Mouse (Mus musculus) midbrain, embryonic 13.5 days (tissue): ENCODE measurements around the gene Pelp1. TPM values are rescaled to one million over a fixed set of nuclear protein-coding genes. Genes with fewer than 3 reads are reported as not detected.
"Not testable (repeated sequence)": the region's sequence is repeated elsewhere in the genome, so short reads cannot be mapped to it uniquely, and the experiment has no call there.

Experiments
- ATAC-seq: fragments of 200-750 bp; cut with Nextera tagmentation; 2 replicates; pipeline ENCODE4 v1.8.0; 2017; ENCODE audit warnings: mild to moderate bottlenecking, moderate TSS enrichment, moderate library complexity
- H3K27ac ChIP-seq: fragments of 300-500 bp; sonication (generic); 2 replicates; pipeline ENCODE4 v1.5.1; 2015; ENCODE audit warnings: inconsistent platforms, mild to moderate bottlenecking, moderate library complexity
- H3K27me3 ChIP-seq: fragments of 300-500 bp; sonication (generic); 2 replicates; pipeline ENCODE4 v1.6.1; 2015; ENCODE audit warnings: mild to moderate bottlenecking, inconsistent platforms
- H3K36me3 ChIP-seq: fragments of 300-500 bp; sonication (generic); 2 replicates; pipeline ENCODE4 v1.6.1; 2015; ENCODE audit warnings: mild to moderate bottlenecking, inconsistent platforms
- H3K4me1 ChIP-seq: fragments of 300-500 bp; sonication (generic); replicated peaks from 2 replicates; pipeline ENCODE4 v1.6.1; 2015; ENCODE audit warnings: inconsistent platforms
- H3K4me2 ChIP-seq: fragments of 300-500 bp; sonication (generic); replicated peaks from 2 replicates; pipeline ENCODE4 v1.6.1; 2015; ENCODE audit warnings: moderate library complexity, mild to moderate bottlenecking, inconsistent platforms
- H3K4me3 ChIP-seq: fragments of 300-500 bp; sonication (generic); replicated peaks from 2 replicates; pipeline ENCODE4 v1.5.1; 2015; ENCODE audit warnings: mild to moderate bottlenecking, inconsistent platforms
- H3K9ac ChIP-seq: fragments of 300-500 bp; sonication (generic); replicated peaks from 2 replicates; pipeline ENCODE4 v1.6.1; 2015; ENCODE audit warnings: mild to moderate bottlenecking, inconsistent platforms
- H3K9me3 ChIP-seq: fragments of 300-500 bp; sonication (generic); 2 replicates; pipeline ENCODE4 v1.6.1; 2016; ENCODE audit warnings: mild to moderate bottlenecking, inconsistent platforms
- WGBS: fragments of 180-500 bp; shearing (Covaris S2); methylation state at CpG from one replicate; pipeline ENCODE4 v1.1.7; 2015; 5-methylcytosine and 5-hydroxymethylcytosine counted together
- polyA plus RNA-seq: library from polyadenylated mRNA; unstranded; fragments of >200 nt; fragmentation: Nextera tagmentation; extraction: Ambion mirVana; gene quantifications from 2 replicates; pipeline ENCODE4 v1.2.1, GENCODE M21; 2015

Pelp1 gene
- polyA plus RNA-seq, 1 experiment from 2014 or later = 34.1 TPM

GRCm38 (mm10) chr11:70438728-70439374 is 29.0 kb upstream of the Pelp1 start:
- no peak for ATAC-seq
- Histone ChIP-seq H3K27me3 (no peaks in the 10 kb centered on the region), H3K9me3 (no peaks in the 10 kb centered on the region), H3K9ac (no peak overlapping the region), H3K4me1 (peaks cover 14% of the 10 kb centered on the region), H3K27ac (no peak overlapping the region), H3K4me3 (no peak overlapping the region), H3K36me3 (peaks cover 67% of the 10 kb centered on the region), H3K4me2 (no peak overlapping the region)
- WGBS = 90% methylated on average over 7 of the region's 7 CpGs

DNA sequence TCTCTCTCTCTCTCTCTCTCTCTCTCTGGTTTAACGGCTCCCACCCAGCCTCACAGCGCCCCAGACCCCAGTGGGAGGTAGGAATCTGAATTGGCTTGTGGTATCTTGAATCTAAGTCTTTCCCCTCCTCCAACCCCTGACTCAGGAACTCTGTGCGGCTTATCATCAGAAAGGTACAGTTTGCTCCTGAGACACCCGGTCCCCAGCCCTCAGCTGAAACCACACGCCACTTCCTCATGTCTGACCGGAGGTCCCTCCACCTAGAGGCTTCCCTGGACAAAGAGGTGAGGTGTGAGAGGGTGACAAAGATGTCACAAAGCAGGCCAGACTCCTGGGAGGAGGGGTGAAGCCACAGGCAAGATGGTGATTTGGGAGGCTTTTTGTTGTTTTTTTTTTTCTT is 27.6 kb upstream of the Pelp1 start:
- Histone ChIP-seq H3K27me3 (no peaks in the 10 kb centered on the region), H3K9ac (no peak overlapping the region), H3K9me3 (no peaks in the 10 kb centered on the region), H3K4me3 (no peak overlapping the region), H3K4me1 (peaks cover 24% of the 10 kb centered on the region), H3K36me3 (peaks cover 67% of the 10 kb centered on the region), H3K4me2 (no peak overlapping the region), H3K27ac (no peak overlapping the region)
- WGBS = 91% methylated on average over 6 of the region's 6 CpGs
- ATAC-seq = no peak

DNA sequence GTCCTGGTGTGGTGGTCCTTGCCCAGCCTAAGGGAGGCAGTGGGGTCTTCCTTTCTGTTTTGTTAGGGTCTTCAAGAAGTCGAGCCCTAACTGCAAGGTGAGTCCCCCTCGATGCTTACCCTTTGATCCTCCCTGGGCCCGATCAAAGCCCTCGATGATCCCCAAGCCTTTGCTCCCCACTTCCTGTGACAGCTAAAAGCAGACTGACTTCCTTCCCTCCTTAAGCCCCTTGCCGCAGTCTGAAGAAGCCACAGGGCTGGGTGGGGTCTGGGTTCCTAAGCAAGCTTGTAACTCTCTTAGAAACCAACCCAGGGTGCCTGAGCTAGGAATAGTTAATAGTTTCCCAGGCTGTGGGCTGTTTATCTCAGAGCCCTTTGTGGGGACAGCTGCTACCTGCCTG is 25.6 kb upstream of the Pelp1 start:
- peaks cover 36% of the 10 kb centered on the region for H3K4me1 ChIP-seq
- H3K9me3 ChIP-seq = no peaks in the 10 kb centered on the region
- no peak overlapping the region for H3K4me3 ChIP-seq
- no peaks in the 10 kb centered on the region for H3K27me3 ChIP-seq
- ATAC-seq = no peak
- H3K36me3 ChIP-seq = peaks cover 51% of the 10 kb centered on the region
- no peak overlapping the region for H3K27ac ChIP-seq
- WGBS = 86% methylated on average over 5 of the region's 5 CpGs
- no peak overlapping the region for H3K9ac ChIP-seq
- H3K4me2 ChIP-seq = no peak overlapping the region

- H3K27me3 ChIP-seq = no peaks in the 10 kb centered on the region
- no peak for ATAC-seq
- H3K9ac ChIP-seq = peak overlapping the region; percentile 91
- peaks cover 36% of the 10 kb centered on the region for H3K36me3 ChIP-seq
- 86% methylated on average over 3 of the region's 3 CpGs for WGBS
- H3K4me3 ChIP-seq = peak overlapping the region; percentile 66
- H3K9me3 ChIP-seq = no peaks in the 10 kb centered on the region
- peak overlapping the region; percentile 79 for H3K4me2 ChIP-seq
- H3K4me1 ChIP-seq = peaks cover 36% of the 10 kb centered on the region
- no peak overlapping the region for H3K27ac ChIP-seq
Observed at GRCm38 (mm10) chr11:70433951-70434350, 24.1 kb upstream of the Pelp1 start.

DNA sequence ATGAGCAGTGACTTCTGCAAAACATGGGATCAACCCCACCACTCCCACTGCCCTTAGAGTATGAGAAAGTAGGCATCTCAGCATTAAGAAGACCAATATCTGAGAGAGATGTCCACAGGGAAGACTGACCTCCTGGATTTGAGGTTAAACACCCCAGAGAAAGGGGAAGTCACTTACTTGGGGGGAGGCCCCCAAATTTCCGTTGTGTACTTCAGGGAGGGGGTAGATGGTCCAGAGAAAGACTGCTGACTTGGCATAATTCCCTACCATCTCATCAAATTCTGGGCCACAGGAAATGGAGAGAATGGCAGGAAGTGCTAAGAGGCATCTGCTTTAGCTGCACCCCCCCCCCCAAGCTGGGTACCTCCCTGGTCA is 23.7 kb upstream of the Pelp1 start:
- no peaks in the 10 kb centered on the region for H3K9me3 ChIP-seq
- peak overlapping the region; percentile 91 for H3K9ac ChIP-seq
- peaks cover 32% of the 10 kb centered on the region for H3K36me3 ChIP-seq
- peaks cover 36% of the 10 kb centered on the region for H3K4me1 ChIP-seq
- no peaks in the 10 kb centered on the region for H3K27me3 ChIP-seq
- peak overlapping the region; percentile 79 for H3K4me2 ChIP-seq
- H3K4me3 ChIP-seq = peak overlapping the region; percentile 66
- no peak for ATAC-seq
- 68% methylated on average over 1 of the region's 1 CpGs for WGBS
- no peak overlapping the region for H3K27ac ChIP-seq

DNA sequence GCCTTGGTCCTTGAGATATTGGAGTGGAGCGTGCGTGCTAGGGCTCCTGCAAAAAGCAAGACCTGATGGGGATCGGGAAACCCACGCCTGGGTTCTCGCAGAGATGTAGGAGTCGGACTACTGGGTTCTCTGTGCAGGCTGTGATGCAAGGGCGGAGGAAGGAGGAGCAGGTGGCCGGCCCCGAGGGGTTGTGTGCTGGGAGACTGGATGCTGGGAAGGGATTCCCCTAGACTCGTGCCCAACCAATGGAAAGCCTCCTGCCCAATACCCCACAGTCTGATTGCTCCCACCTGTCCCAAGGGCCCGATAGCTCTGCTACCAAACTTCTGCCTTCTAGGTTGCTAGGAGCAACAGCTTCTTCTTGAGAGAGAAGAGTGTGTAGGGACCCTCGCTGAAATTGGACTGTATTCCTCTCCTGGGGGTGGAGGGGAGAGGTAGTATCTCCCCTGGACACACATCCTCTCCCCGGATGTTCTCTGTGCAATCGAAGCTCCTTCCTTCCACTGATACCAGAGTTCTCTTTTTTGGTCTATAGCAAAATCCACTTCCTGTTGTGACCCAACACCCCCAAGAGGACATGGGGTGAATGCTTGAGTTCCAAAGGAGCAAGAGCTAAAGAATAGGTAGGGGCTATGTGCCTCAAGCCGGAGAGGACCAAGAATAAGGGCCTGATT is 23.2 kb upstream of the Pelp1 start:
- H3K27ac ChIP-seq = peak overlapping the region; percentile 94
- H3K4me3 ChIP-seq = peak overlapping the region; percentile 66
- ATAC-seq = peak; percentile 54
- no peaks in the 10 kb centered on the region for H3K9me3 ChIP-seq
- peaks cover 36% of the 10 kb centered on the region for H3K4me1 ChIP-seq
- 6% methylated on average over 15 of the region's 15 CpGs for WGBS
- peak overlapping the region; percentile 91 for H3K9ac ChIP-seq
- no peaks in the 10 kb centered on the region for H3K27me3 ChIP-seq
- peaks cover 27% of the 10 kb centered on the region for H3K36me3 ChIP-seq
- peak overlapping the region; percentile 79 for H3K4me2 ChIP-seq

DNA sequence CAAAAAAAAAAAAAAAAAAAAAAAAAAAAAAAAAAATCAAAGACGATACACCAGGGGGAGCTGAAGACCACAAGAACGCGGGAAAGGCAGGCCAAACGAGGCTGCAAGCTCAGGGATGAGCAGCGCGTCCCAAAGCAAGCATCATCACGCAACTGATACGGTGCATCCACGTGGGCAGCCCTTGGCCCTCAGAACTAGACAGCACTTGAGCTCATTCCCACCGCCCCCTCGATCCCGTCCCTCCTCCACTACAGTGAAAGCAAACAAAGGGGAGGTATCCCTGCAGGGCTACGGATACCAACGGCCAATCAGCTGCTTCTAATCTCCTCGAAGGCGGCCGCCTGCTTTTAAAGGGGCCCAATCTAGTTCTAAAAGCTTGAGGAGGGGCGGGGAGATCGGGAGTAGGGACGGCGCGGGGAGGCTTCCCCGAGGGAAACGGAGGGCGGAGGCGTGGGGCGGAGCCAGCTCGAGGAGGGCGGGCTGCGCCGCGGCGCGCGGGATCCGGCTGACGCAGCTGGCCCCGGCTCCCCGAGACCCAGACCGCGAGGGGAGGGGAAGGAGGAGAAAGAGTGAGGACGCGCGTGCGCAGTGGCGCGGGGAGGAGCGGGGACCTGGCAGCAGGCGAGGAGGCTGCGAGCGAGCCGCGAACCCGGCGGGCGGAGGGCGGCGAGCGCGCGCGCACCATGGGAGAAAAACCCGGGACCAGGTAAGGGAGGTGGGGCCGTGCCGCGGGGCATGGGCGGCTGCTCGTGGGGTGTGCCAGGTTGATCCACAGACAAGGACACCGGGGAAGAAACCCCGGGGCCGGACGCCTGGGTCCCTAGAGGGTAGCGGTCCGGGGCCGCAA is 22.4 kb upstream of the Pelp1 start, which contains the start of gene Arrb2:
Gene Arrb2 (plus strand): TSS at position 588 of the 847 bp plus-strand sequence.
- Histone ChIP-seq H3K9me3 (no peaks in the 10 kb centered on the region), H3K27me3 (no peaks in the 10 kb centered on the region), H3K4me2 (peak within 1 kb of the TSS; percentile 79), H3K9ac (peak within 1 kb of the TSS; percentile 91), H3K27ac (peak within 1 kb of the TSS; percentile 94), H3K4me3 (peak within 1 kb of the TSS; percentile 66), H3K4me1 (peaks cover 36% of the 10 kb centered on the region), H3K36me3 (peaks cover 19% of the 10 kb centered on the region)
- WGBS = under 1% methylated on average over 75 of the region's 75 CpGs
- peak; percentile 97 for ATAC-seq

DNA sequence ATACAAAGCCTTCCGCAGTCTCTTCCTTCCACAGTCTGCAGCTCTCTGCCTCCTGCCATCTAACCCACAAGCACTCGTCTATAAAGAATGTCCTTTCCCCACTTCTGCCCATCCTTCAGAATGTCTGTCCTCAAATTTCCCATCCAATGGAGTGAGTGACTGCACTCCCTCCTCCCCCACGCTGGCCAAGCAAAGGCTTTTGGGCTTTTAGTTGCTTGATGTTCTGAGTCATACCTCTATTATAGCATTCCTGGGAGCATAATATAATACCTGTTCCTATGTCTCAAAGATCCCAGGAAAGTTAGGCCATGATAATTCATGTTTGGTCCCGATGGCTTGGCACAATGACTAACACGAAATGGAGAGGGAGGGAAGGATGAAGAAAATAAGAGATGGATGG is 21.7 kb upstream of the Pelp1 start:
- 28% methylated on average over 5 of the region's 5 CpGs for WGBS
- H3K9ac ChIP-seq = peak overlapping the region; percentile 91; the same call in 1 of the 2 replicates
- H3K27me3 ChIP-seq = no peaks in the 10 kb centered on the region
- H3K27ac ChIP-seq = peak overlapping the region; percentile 94
- no peak for ATAC-seq
- peak overlapping the region; percentile 66 for H3K4me3 ChIP-seq
- peak overlapping the region; percentile 79 for H3K4me2 ChIP-seq
- peaks cover 12% of the 10 kb centered on the region for H3K36me3 ChIP-seq
- H3K4me1 ChIP-seq = peaks cover 36% of the 10 kb centered on the region
- H3K9me3 ChIP-seq = no peaks in the 10 kb centered on the region

DNA sequence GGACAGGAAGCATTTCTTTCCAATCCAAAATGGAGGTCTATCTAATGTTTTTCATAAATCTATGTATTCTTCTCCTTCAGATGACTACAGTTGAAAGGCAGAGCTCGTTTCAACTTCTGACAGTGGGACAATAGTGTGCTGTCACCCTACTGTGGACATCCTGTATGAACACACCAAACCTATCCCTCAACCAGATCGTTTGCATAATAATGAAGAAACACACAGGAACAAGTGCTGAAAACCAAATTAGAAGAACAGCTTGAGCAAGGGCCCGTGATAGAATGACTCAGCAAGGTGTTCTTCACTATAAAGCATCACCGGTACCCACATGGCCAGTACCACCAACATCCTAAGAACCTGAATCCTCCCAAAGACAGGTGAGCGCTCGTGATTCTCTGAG is 16.8 kb upstream of the Pelp1 start:
- WGBS = 72% methylated on average over 6 of the region's 6 CpGs
- ATAC-seq = not testable (repeated sequence)

GRCm38 (mm10) chr11:70419486-70419885 is 9.7 kb upstream of the Pelp1 start:
- H3K4me1 ChIP-seq = no peaks in the 10 kb centered on the region
- no peak overlapping the region for H3K4me3 ChIP-seq
- no peaks in the 10 kb centered on the region for H3K27me3 ChIP-seq
- no peak for ATAC-seq
- no peak overlapping the region for H3K4me2 ChIP-seq
- no peak overlapping the region for H3K9ac ChIP-seq
- WGBS = 79% methylated on average over 5 of the region's 5 CpGs
- no peaks in the 10 kb centered on the region for H3K36me3 ChIP-seq
- H3K27ac ChIP-seq = no peak overlapping the region
- H3K9me3 ChIP-seq = no peaks in the 10 kb centered on the region

More for the DNA sequence above, 16.8 kb upstream of the Pelp1 start:
- H3K4me1 ChIP-seq = peaks cover 11% of the 10 kb centered on the region
- H3K9ac ChIP-seq, H3K27ac ChIP-seq, H3K4me3 ChIP-seq, H3K4me2 ChIP-seq, H3K36me3 ChIP-seq, H3K9me3 ChIP-seq, H3K27me3 ChIP-seq: not testable (repeated sequence)

DNA sequence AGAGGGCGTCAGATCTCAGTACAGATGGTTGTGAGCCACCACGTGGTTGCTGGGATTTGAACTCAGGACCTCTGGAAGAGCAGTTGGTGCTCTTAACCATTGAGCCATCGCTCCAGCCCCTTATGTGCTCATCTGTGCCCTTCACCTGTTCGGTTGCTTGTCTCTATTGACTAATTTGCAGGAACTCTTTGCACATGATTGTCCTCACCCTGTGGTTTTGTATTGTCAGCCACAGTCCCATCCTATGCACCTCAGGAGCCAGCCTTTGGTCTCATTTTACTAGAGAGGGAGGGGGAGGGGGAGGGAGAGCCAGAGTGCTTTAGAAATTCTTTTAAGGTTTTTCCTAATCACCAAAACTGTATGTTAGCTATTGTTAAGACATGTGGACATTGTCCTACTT is 8.4 kb upstream of the Pelp1 start:
- no peak overlapping the region for H3K9ac ChIP-seq
- H3K4me3 ChIP-seq = no peak overlapping the region
- 60% methylated on average over 4 of the region's 4 CpGs for WGBS
- no peak for ATAC-seq
- no peaks in the 10 kb centered on the region for H3K36me3 ChIP-seq
- no peak overlapping the region for H3K27ac ChIP-seq
- no peak overlapping the region for H3K4me2 ChIP-seq
- no peaks in the 10 kb centered on the region for H3K9me3 ChIP-seq
- no peaks in the 10 kb centered on the region for H3K4me1 ChIP-seq
- no peaks in the 10 kb centered on the region for H3K27me3 ChIP-seq

DNA sequence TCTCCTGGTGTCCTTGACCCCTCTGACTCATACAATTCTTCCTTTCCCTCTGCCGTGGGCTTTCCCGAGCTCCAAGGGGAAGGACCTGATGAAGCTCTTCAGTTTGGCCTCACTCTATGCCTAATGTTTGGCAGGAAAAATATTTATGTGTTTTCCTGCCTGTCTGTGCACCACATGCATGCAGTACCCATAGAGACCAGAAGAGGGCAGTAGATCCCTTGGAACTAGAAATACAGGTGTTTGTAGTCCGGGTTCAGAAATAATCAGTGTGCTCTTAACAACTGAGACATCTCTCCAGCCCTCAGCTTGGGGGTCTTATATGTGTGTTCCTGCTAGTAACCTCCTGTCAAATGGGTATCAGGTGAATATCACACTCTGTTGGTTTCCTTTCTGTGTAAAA is 4.1 kb upstream of the Pelp1 start:
- WGBS = 10% methylated on average over 3 of the region's 3 CpGs

More for the DNA sequence above, 4.1 kb upstream of the Pelp1 start:
- Histone ChIP-seq H3K9ac (no peak overlapping the region), H3K9me3 (no peaks in the 10 kb centered on the region), H3K4me2 (no peak overlapping the region), H3K27me3 (no peaks in the 10 kb centered on the region), H3K27ac (no peak overlapping the region), H3K36me3 (no peaks in the 10 kb centered on the region), H3K4me1 (peaks cover 9% of the 10 kb centered on the region), H3K4me3 (no peak overlapping the region)
- no peak for ATAC-seq
